Mouse (Mus musculus): Measurements from ENCODE around the gene Gtf2a1.

GRCm38 (mm10) chr12:91579665-91580064 is 10.6 kb downstream of the Gtf2a1 start:
- TF ChIP-seq CTCF (IDR thresholded peaks at IDR 0.05) (no peak), EP300 (IDR thresholded peaks at IDR 0.05) (no peak)
